Mouse (Mus musculus): ENCODE results near the gene Wfdc1. TPM values are rescaled to one million over a fixed set of nuclear protein-coding genes. Genes with fewer than 3 reads are reported as not detected.

The Wfdc1 gene
- total and polyA plus RNA-seq, 3 experiments = not detected

GRCm38 (mm10) chr8:119627199-119627598, 39.0 kb upstream of the Wfdc1 start:
- H3K36me3 ChIP-seq (replicated peaks) = no peaks in the 10 kb centered on the region
- H3K4me3 ChIP-seq (ENCODE audit: low read depth, low read length) = no peak overlapping the region
- DNase-seq (ENCODE audit: low spot score) (no peak), ATAC-seq (ENCODE audit: extremely low read depth, insufficient number of reproducible peaks, low FRiP score, poor library complexity, severe bottlenecking) (no peak)
- H3K4me1 ChIP-seq (ENCODE audit: insufficient read depth, low read depth, low read length) = no peaks in the 10 kb centered on the region
- no peak for TF ChIP-seq POLR2AphosphoS5 (IDR thresholded peaks at IDR 0.05; ENCODE audit: insufficient replicate concordance, low read depth, low read length)
- peaks cover 5% of the 10 kb centered on the region for H3K27me3 ChIP-seq (ENCODE audit: insufficient read depth, low read length)
- no peaks in the 10 kb centered on the region for H3K9me3 ChIP-seq (replicated peaks)

- no peak for DNase-seq (ENCODE audit: low spot score)
- H3K36me3 ChIP-seq (replicated peaks) = no peaks in the 10 kb centered on the region
Measured at GRCm38 (mm10) chr8:119627613-119628359, 38.4 kb upstream of the Wfdc1 start.

GRCm38 (mm10) chr8:119630841-119631240, 35.3 kb upstream of the Wfdc1 start:
- no peak for TF ChIP-seq TAL1 (conservative IDR thresholded peaks at IDR 0.05; ENCODE audit: low read depth, low read length)
- no peak for TF ChIP-seq GATA1 (IDR thresholded peaks at IDR 0.05; ENCODE audit: borderline replicate concordance, low read length)
- no peak for TF ChIP-seq CTCF (IDR thresholded peaks at IDR 0.05; ENCODE audit: low read depth, low read length)
- no peak for TF ChIP-seq POLR2AphosphoS5 (IDR thresholded peaks at IDR 0.05; ENCODE audit: insufficient replicate concordance, low read depth, low read length)
- TF ChIP-seq GATA2 (IDR thresholded peaks at IDR 0.05; ENCODE audit: borderline replicate concordance, low read depth, low read length) = no peak
- no peaks in the 10 kb centered on the region for H3K36me3 ChIP-seq (replicated peaks)
- H3K4me3 ChIP-seq (ENCODE audit: low read depth, low read length) = no peak overlapping the region
- ATAC-seq (ENCODE audit: extremely low read depth, insufficient number of reproducible peaks, low FRiP score, poor library complexity, severe bottlenecking) (no peak), DNase-seq (ENCODE audit: low spot score) (no peak)
- H3K27me3 ChIP-seq (ENCODE audit: insufficient read depth, low read length) = peaks cover 16% of the 10 kb centered on the region
- H3K4me1 ChIP-seq (ENCODE audit: insufficient read depth, low read depth, low read length) = no peaks in the 10 kb centered on the region
- no peaks in the 10 kb centered on the region for H3K9me3 ChIP-seq (replicated peaks)

More at GRCm38 (mm10) chr8:119627613-119628359, 38.4 kb upstream of the Wfdc1 start:
- Histone ChIP-seq H3K4me1 (ENCODE audit: insufficient read depth, low read depth, low read length) (no peaks in the 10 kb centered on the region), H3K9me3 (replicated peaks) (no peaks in the 10 kb centered on the region), H3K4me3 (ENCODE audit: low read depth, low read length) (no peak overlapping the region), H3K27me3 (ENCODE audit: insufficient read depth, low read length) (peaks cover 6% of the 10 kb centered on the region)
- ATAC-seq (ENCODE audit: extremely low read depth, insufficient number of reproducible peaks, low FRiP score, poor library complexity, severe bottlenecking) = no peak
- TF ChIP-seq GATA1 (IDR thresholded peaks at IDR 0.05; ENCODE audit: borderline replicate concordance, low read length) (no peak), TAL1 (conservative IDR thresholded peaks at IDR 0.05; ENCODE audit: low read depth, low read length) (no peak), POLR2AphosphoS5 (IDR thresholded peaks at IDR 0.05; ENCODE audit: insufficient replicate concordance, low read depth, low read length) (no peak), CTCF (IDR thresholded peaks at IDR 0.05; ENCODE audit: low read depth, low read length) (no peak), GATA2 (IDR thresholded peaks at IDR 0.05; ENCODE audit: borderline replicate concordance, low read depth, low read length) (no peak)

- Histone ChIP-seq H3K9me3 (replicated peaks) (no peaks in the 10 kb centered on the region), H3K36me3 (replicated peaks) (no peaks in the 10 kb centered on the region), H3K4me3 (ENCODE audit: low read depth, low read length) (no peak overlapping the region), H3K4me1 (ENCODE audit: insufficient read depth, low read depth, low read length) (no peaks in the 10 kb centered on the region), H3K27me3 (ENCODE audit: insufficient read depth, low read length) (peaks cover 19% of the 10 kb centered on the region)
- ATAC-seq (ENCODE audit: extremely low read depth, insufficient number of reproducible peaks, low FRiP score, poor library complexity, severe bottlenecking) (no peak), DNase-seq (ENCODE audit: low spot score) (no peak)
- TF ChIP-seq GATA2 (IDR thresholded peaks at IDR 0.05; ENCODE audit: borderline replicate concordance, low read depth, low read length) (no peak), CTCF (IDR thresholded peaks at IDR 0.05; ENCODE audit: low read depth, low read length) (no peak), GATA1 (IDR thresholded peaks at IDR 0.05; ENCODE audit: borderline replicate concordance, low read length) (no peak), POLR2AphosphoS5 (IDR thresholded peaks at IDR 0.05; ENCODE audit: insufficient replicate concordance, low read depth, low read length) (no peak), TAL1 (conservative IDR thresholded peaks at IDR 0.05; ENCODE audit: low read depth, low read length) (no peak)
Measured at GRCm38 (mm10) chr8:119632246-119632645, 33.9 kb upstream of the Wfdc1 start.

- Histone ChIP-seq H3K4me3 (ENCODE audit: low read depth, low read length) (no peak overlapping the region), H3K36me3 (replicated peaks) (no peaks in the 10 kb centered on the region), H3K27me3 (ENCODE audit: insufficient read depth, low read length) (peaks cover 21% of the 10 kb centered on the region), H3K9me3 (replicated peaks) (no peaks in the 10 kb centered on the region), H3K4me1 (ENCODE audit: insufficient read depth, low read depth, low read length) (no peaks in the 10 kb centered on the region)
- TF ChIP-seq POLR2AphosphoS5 (IDR thresholded peaks at IDR 0.05; ENCODE audit: insufficient replicate concordance, low read depth, low read length) (no peak), GATA1 (IDR thresholded peaks at IDR 0.05; ENCODE audit: borderline replicate concordance, low read length) (no peak), CTCF (IDR thresholded peaks at IDR 0.05; ENCODE audit: low read depth, low read length) (no peak), GATA2 (IDR thresholded peaks at IDR 0.05; ENCODE audit: borderline replicate concordance, low read depth, low read length) (no peak), TAL1 (conservative IDR thresholded peaks at IDR 0.05; ENCODE audit: low read depth, low read length) (no peak)
- no peak for DNase-seq (ENCODE audit: low spot score)
- no peak for ATAC-seq (ENCODE audit: extremely low read depth, insufficient number of reproducible peaks, low FRiP score, poor library complexity, severe bottlenecking)
Measured at GRCm38 (mm10) chr8:119632909-119633308, 33.3 kb upstream of the Wfdc1 start.

GRCm38 (mm10) chr8:119634616-119635336, 31.4 kb upstream of the Wfdc1 start:
- ATAC-seq (ENCODE audit: extremely low read depth, insufficient number of reproducible peaks, low FRiP score, poor library complexity, severe bottlenecking) = no peak
- TF ChIP-seq POLR2AphosphoS5 (IDR thresholded peaks at IDR 0.05; ENCODE audit: insufficient replicate concordance, low read depth, low read length) = no peak
- no peak for TF ChIP-seq TAL1 (conservative IDR thresholded peaks at IDR 0.05; ENCODE audit: low read depth, low read length)
- TF ChIP-seq GATA2 (IDR thresholded peaks at IDR 0.05; ENCODE audit: borderline replicate concordance, low read depth, low read length) = no peak
- no peak for TF ChIP-seq CTCF (IDR thresholded peaks at IDR 0.05; ENCODE audit: low read depth, low read length)
- no peak for TF ChIP-seq GATA1 (IDR thresholded peaks at IDR 0.05; ENCODE audit: borderline replicate concordance, low read length)

More at GRCm38 (mm10) chr8:119634616-119635336, 31.4 kb upstream of the Wfdc1 start:
- no peaks in the 10 kb centered on the region for H3K36me3 ChIP-seq (replicated peaks)
- H3K9me3 ChIP-seq (replicated peaks) = no peaks in the 10 kb centered on the region
- H3K4me1 ChIP-seq (ENCODE audit: insufficient read depth, low read depth, low read length) = no peaks in the 10 kb centered on the region
- no peak for DNase-seq (ENCODE audit: low spot score)
- H3K4me3 ChIP-seq (ENCODE audit: low read depth, low read length) = no peak overlapping the region
- peaks cover 21% of the 10 kb centered on the region for H3K27me3 ChIP-seq (ENCODE audit: insufficient read depth, low read length)

All from G1E (cell line).